Mouse (Mus musculus) thymus, adult 2 months (tissue): ENCODE results near the gene Calhm6.

Source experiments
- CTCF ChIP-seq: fragments of 200-500 bp; IDR thresholded peaks from 2 replicates; pipeline ENCODE4 v1.5.1; 2012; ENCODE audit warnings: mild to moderate bottlenecking, control low read depth, low read length, moderate library complexity, borderline replicate concordance; ENCODE audit not compliant: control insufficient read depth, poor library complexity, insufficient read depth; ENCODE audit errors: extremely low read depth
- POLR2A ChIP-seq: fragments of 200-500 bp; IDR thresholded peaks from 2 replicates; pipeline ENCODE4 v1.6.1; 2012; ENCODE audit warnings: mild to moderate bottlenecking, low read length, control low read depth, moderate library complexity; ENCODE audit not compliant: control insufficient read depth, poor library complexity, insufficient read depth; ENCODE audit errors: extremely low read depth

- TF ChIP-seq POLR2A: no peak
- TF ChIP-seq CTCF: no peak
Measured at GRCm38 (mm10) chr10:34117131-34117530, 10.7 kb downstream of the Calhm6 start.
